Mouse (Mus musculus) erythroblast, embryonic 14.5 days (primary cell): ENCODE measurements around the gene Ccnj. TPM values are rescaled to one million over a fixed set of nuclear protein-coding genes. Genes with fewer than 3 reads are reported as not detected.

ENCODE experiments used
- H3K27me3 ChIP-seq: 2 replicates; pipeline ENCODE4 v1.6.1; 2012; ENCODE audit warnings: inconsistent platforms; ENCODE audit not compliant: control insufficient read depth
- H3K36me3 ChIP-seq: 2 replicates; pipeline ENCODE4 v1.6.1; 2012; ENCODE audit warnings: mild to moderate bottlenecking, inconsistent platforms; ENCODE audit not compliant: control insufficient read depth
- H3K4me1 ChIP-seq: 2 replicates; pipeline ENCODE4 v1.6.1; 2012; ENCODE audit warnings: inconsistent platforms; ENCODE audit not compliant: control insufficient read depth
- H3K4me3 ChIP-seq: replicated peaks from 2 replicates; pipeline ENCODE3; 2012; ENCODE audit warnings: moderate library complexity, mild to moderate bottlenecking, inconsistent platforms
- H3K9me3 ChIP-seq: 2 replicates; pipeline ENCODE4 v1.6.1; 2012; ENCODE audit warnings: low read length, inconsistent platforms, mixed read lengths; ENCODE audit not compliant: control insufficient read depth
- GATA1 ChIP-seq: IDR thresholded peaks from 2 replicates; pipeline ENCODE4 v1.6.1; 2012; ENCODE audit warnings: low read length, inconsistent platforms, mixed read lengths
- TAL1 ChIP-seq: IDR thresholded peaks from 3 replicates; pipeline ENCODE4 v1.6.1; 2012; ENCODE audit warnings: low read length, inconsistent platforms, mixed read lengths
- polyA plus RNA-seq: library from polyadenylated mRNA; stranded (reverse); fragments of >175 nt; gene quantifications from 2 replicates; pipeline ENCODE4 v1.2.3, GENCODE M21; 2012

Gene Ccnj
- polyA plus RNA-seq, 1 experiment: 0.06 TPM

GRCm38 (mm10) chr19:40838205-40838604, 7.1 kb downstream of the Ccnj start:
- TF ChIP-seq TAL1: no peak
- no peak for TF ChIP-seq GATA1
- no peaks in the 10 kb centered on the region for H3K9me3 ChIP-seq
- H3K27me3 ChIP-seq: no peaks in the 10 kb centered on the region
- H3K36me3 ChIP-seq: peaks cover 55% of the 10 kb centered on the region
- no peak overlapping the region for H3K4me3 ChIP-seq
- H3K4me1 ChIP-seq: peaks cover 15% of the 10 kb centered on the region

- peaks cover 2% of the 10 kb centered on the region for H3K4me1 ChIP-seq
- H3K27me3 ChIP-seq: no peaks in the 10 kb centered on the region
- no peaks in the 10 kb centered on the region for H3K9me3 ChIP-seq
- H3K36me3 ChIP-seq: peaks cover 69% of the 10 kb centered on the region
- no peak for TF ChIP-seq TAL1
- no peak for TF ChIP-seq GATA1
- H3K4me3 ChIP-seq: no peak overlapping the region
Measured at GRCm38 (mm10) chr19:40840303-40840702, 9.2 kb downstream of the Ccnj start.

GRCm38 (mm10) chr19:40841083-40841482, 10.0 kb downstream of the Ccnj start:
- Histone ChIP-seq H3K4me3 (no peak overlapping the region), H3K27me3 (no peaks in the 10 kb centered on the region), H3K9me3 (no peaks in the 10 kb centered on the region), H3K36me3 (peaks cover 76% of the 10 kb centered on the region), H3K4me1 (no peaks in the 10 kb centered on the region)
- no peak for TF ChIP-seq TAL1
- no peak for TF ChIP-seq GATA1

- no peak overlapping the region for H3K4me3 ChIP-seq
- TF ChIP-seq GATA1 (no peak), TAL1 (no peak)
- H3K4me1 ChIP-seq: no peaks in the 10 kb centered on the region
- no peaks in the 10 kb centered on the region for H3K27me3 ChIP-seq
- no peaks in the 10 kb centered on the region for H3K9me3 ChIP-seq
- peaks cover 77% of the 10 kb centered on the region for H3K36me3 ChIP-seq
Measured at GRCm38 (mm10) chr19:40841593-40841992, 10.5 kb downstream of the Ccnj start.

- H3K36me3 ChIP-seq: peaks cover 71% of the 10 kb centered on the region
- no peak overlapping the region for H3K4me3 ChIP-seq
- H3K9me3 ChIP-seq: no peaks in the 10 kb centered on the region
- H3K27me3 ChIP-seq: no peaks in the 10 kb centered on the region
- TF ChIP-seq TAL1: no peak
- TF ChIP-seq GATA1: no peak
- H3K4me1 ChIP-seq: no peaks in the 10 kb centered on the region
Measured at GRCm38 (mm10) chr19:40844731-40845130, 13.7 kb downstream of the Ccnj start.

GRCm38 (mm10) chr19:40849391-40849790, 18.3 kb downstream of the Ccnj start:
- Histone ChIP-seq H3K27me3 (peaks cover 2% of the 10 kb centered on the region; the same call in 1 of the 2 replicates), H3K9me3 (no peaks in the 10 kb centered on the region), H3K4me1 (no peaks in the 10 kb centered on the region; the same call in 1 of the 2 replicates), H3K36me3 (peaks cover 42% of the 10 kb centered on the region), H3K4me3 (no peak overlapping the region)
- no peak for TF ChIP-seq TAL1
- no peak for TF ChIP-seq GATA1

GRCm38 (mm10) chr19:40859555-40859954, 28.5 kb downstream of the Ccnj start:
- Histone ChIP-seq H3K4me1 (peaks cover 2% of the 10 kb centered on the region; the same call in 1 of the 2 replicates), H3K9me3 (no peaks in the 10 kb centered on the region), H3K36me3 (no peaks in the 10 kb centered on the region), H3K4me3 (no peak overlapping the region), H3K27me3 (peaks cover 18% of the 10 kb centered on the region)
- TF ChIP-seq GATA1 (no peak), TAL1 (no peak)

GRCm38 (mm10) chr19:40868284-40868683, 37.2 kb downstream of the Ccnj start:
- peaks cover 5% of the 10 kb centered on the region; the same call in 1 of the 2 replicates for H3K9me3 ChIP-seq
- no peaks in the 10 kb centered on the region for H3K36me3 ChIP-seq
- no peak for TF ChIP-seq TAL1
- TF ChIP-seq GATA1: no peak
- H3K4me1 ChIP-seq: peaks cover 6% of the 10 kb centered on the region
- peaks cover 49% of the 10 kb centered on the region for H3K27me3 ChIP-seq
- H3K4me3 ChIP-seq: no peak overlapping the region

GRCm38 (mm10) chr19:40869425-40870105, 38.5 kb downstream of the Ccnj start:
- TF ChIP-seq GATA1: no peak
- no peak for TF ChIP-seq TAL1
- Histone ChIP-seq H3K27me3 (peaks cover 51% of the 10 kb centered on the region), H3K9me3 (peaks cover 11% of the 10 kb centered on the region; the same call in 1 of the 2 replicates), H3K36me3 (no peaks in the 10 kb centered on the region), H3K4me3 (no peak overlapping the region), H3K4me1 (peaks cover 9% of the 10 kb centered on the region)
